Mouse (Mus musculus): ENCODE measurements around the gene Olfr883.

The Olfr883 gene

DNA sequence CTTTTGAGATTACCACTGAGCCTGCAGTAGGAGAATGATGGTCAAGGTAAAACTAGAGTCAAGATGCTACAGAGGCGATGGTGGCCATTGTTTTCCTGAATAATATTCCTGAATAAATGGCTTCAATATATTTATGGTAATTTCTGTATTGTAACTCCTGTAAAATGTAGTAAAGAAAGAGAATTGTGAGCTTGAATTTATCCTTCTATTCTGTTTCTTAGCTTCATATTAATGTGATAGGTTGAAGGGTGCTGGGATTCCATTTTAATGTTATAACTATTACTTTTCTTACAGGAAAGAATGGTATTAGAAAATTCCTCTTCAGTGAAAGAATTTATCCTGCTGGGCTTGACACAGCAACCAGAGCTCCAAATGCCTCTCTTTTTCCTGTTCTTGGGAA, at the start of gene Olfr883:
TSS of gene Olfr883 (plus strand) at position 301 of the 400 bp plus-strand sequence.
- no peak for ATAC-seq (ENCODE audit: insufficient number of reproducible peaks, low FRiP score, low TSS enrichment)

DNA sequence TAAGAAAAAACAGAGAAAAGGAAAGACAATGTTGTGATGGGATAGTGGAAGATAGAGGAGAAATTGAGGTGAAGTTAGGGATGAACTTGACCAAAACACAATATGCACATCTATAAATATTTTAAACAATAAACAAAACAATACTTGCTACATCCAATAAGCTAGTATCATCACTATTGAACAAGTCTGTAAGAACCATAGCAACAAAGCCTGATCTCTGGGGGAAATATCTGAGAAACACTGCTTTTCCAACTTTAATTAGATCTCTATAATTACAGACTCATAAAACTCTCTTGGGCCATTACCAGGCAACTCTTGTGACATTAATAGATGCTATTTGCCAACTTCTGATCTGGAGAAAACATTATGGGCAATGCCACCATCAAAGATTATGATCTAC, 34.1 kb upstream of the Olfr883 start, which contains the start of gene Olfr881:
TSS of gene Olfr881 (plus strand) at position 301 of the 400 bp plus-strand sequence.
- ATAC-seq (ENCODE audit: insufficient number of reproducible peaks, low FRiP score, low TSS enrichment), result no peak

DNA sequence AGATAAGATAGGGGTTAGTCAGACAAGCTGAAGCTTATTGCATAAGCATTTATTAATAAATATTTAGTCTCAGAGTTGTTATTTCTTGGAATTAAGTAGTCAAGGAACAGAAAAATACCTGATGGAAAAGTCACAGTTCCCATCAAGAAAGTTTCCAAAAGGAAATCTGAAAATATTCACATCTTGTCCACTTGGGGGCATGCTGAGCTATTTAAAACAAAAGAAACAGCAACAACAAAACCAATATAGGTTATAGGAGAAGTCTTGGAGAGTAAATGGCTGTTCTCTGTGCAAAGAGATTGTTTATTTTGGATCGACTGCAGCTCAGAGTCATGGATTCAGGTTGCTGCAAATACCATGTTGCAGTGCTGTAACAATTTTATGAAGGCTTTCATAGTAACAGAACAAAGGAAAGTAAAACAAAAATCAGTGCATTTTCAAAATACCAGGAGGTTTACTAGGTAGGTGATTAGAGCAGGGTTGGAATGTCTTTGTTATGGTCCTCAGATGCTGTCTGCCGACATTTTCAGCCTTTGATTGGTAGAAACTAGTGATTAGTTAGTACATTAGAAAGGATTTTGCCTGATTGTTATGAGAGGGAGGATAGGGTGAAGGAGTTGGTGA, 26.9 kb upstream of the Olfr883 start:
- no peak for ATAC-seq (ENCODE audit: insufficient number of reproducible peaks, low FRiP score, low TSS enrichment)

DNA sequence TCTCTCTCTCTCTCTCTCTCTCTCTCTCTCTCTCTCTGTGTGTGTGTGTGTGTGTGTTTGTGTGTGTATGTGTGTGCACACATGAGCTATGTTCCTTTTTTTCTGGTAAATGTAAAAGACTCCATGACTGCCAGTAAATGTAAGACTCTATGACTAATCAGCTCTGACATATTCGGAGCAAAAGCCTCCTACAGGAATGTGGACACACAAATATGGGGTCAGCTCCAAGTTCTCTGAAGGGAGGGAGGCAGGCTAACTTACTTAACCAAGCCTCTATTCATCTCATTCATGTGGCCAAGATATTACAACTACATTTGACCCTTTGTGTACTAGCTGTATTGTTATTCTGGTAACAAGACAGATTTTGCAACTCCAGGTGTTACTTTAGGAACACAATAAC, 25.6 kb upstream of the Olfr883 start:
- ATAC-seq (ENCODE audit: insufficient number of reproducible peaks, low FRiP score, low TSS enrichment), result no peak

DNA sequence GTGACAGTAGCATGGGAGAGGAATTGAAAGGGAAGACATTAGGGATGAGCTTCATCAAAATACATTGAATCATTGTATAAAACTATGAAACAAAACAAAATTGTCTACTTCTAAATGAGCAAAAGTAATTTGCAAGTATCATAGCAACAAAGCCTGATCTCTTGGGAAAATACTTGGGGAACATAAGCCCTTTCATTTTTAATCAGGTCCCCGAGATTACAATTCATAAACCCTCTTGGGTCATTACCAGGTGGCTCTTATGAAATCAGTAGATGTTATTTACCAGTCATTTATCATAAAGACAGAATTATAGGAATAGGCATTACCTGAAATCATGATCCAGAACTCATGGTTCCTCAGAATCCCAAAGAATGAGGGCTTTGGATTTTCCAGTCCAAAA, 20.6 kb downstream of the Olfr883 start, which contains the start of gene Olfr884:
TSS of gene Olfr884 (plus strand) at position 301 of the 400 bp plus-strand sequence.
- no peak for ATAC-seq (ENCODE audit: insufficient number of reproducible peaks, low FRiP score, low TSS enrichment)

DNA sequence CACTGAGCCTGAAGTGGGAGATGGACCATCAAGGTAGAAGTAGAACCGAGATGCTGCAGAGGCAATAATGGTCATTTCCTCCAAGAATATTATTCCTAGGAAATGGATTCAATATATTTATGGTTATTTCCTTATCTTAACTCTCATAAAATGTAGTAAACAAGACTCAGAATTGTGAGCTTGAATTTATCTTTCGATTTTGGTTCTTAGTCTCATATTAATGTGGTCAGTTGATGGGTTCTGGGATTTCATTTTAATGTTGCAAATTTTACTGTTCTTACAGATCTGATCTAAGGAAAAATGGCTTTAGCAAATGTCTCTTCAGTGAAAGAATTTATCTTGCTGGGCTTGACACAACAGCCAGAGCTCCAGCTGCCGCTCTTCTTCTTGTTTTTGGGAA, 35.4 kb downstream of the Olfr883 start, which contains the start of gene Olfr885:
TSS of gene Olfr885 (plus strand) at position 301 of the 400 bp plus-strand sequence.
- no peak for ATAC-seq (ENCODE audit: insufficient number of reproducible peaks, low FRiP score, low TSS enrichment)
